Comparison of ENCODE assay signal across 8 mouse cellular contexts in genomic region chr9:55391909-55392658, GRCm38 (mm10).
DNase-seq lines count a peak whose midpoint lies in the region; ATAC-seq lines count a peak whose summit lies in the region.

No protein-coding gene starts in this region.

- peak; percentile 42 for DNase-seq in WW6 (ENCODE audit: low read depth, low spot score)
- DNase-seq in cerebellum, adult 8-10 months: peak; percentile 98
- peak; percentile 85 to 87 for DNase-seq in left cerebral cortex, adult 18-20 months (ENCODE audit: low spot score in 2 of 2)
- peak; percentile 87 for DNase-seq in mesoderm, embryonic 11.5 days (ENCODE audit: low read depth, low spot score)
- peak; percentile 87 for DNase-seq in right cerebral cortex, postnatal 4 days
- DNase-seq in yolk sac, embryonic 10.5 days (ENCODE audit: low spot score): peak; percentile 35

- WGBS in hindbrain, embryonic 16.5 days: 30% methylated on average over 17 of the region's 17 CpGs

- peak; percentile 73 for ATAC-seq in frontal cortex, adult (ENCODE audit: low TSS enrichment)
- ATAC-seq in hindbrain, embryonic 16.5 days: peak; percentile 71

- H3K4me3 ChIP-seq in hindbrain, embryonic 16.5 days (ENCODE audit: low read length): no peak overlapping the region

- no peak overlapping the region for H3K4me2 ChIP-seq in hindbrain, embryonic 16.5 days (ENCODE audit: low read length)

- H3K9me3 ChIP-seq in hindbrain, embryonic 16.5 days (ENCODE audit: control insufficient read depth, low read length): no peaks in the 10 kb centered on the region

- H3K36me3 ChIP-seq in hindbrain, embryonic 16.5 days (ENCODE audit: control insufficient read depth, insufficient read depth, low read length): no peaks in the 10 kb centered on the region

- no peaks in the 10 kb centered on the region for H3K4me1 ChIP-seq in hindbrain, embryonic 16.5 days (ENCODE audit: control insufficient read depth, insufficient read depth, low read depth, low read length)

- no peaks in the 10 kb centered on the region for H3K27me3 ChIP-seq in hindbrain, embryonic 16.5 days (replicated peaks; ENCODE audit: control insufficient read depth, insufficient read depth, low read length)

- no peak overlapping the region for H3K27ac ChIP-seq in hindbrain, embryonic 16.5 days (ENCODE audit: low read depth, low read length)

- no peak overlapping the region for H3K9ac ChIP-seq in hindbrain, embryonic 16.5 days (ENCODE audit: low read depth, low read length)

Comparison
In these comparisons a context has a peak if more than half of its experiments do, and no peak if none do; other contexts are left out.
1. DNase-seq: peak in every context shown above with its lines; median percentile 98 in cerebellum, adult 8-10 months; 87 in mesoderm, embryonic 11.5 days; 87 in right cerebral cortex, postnatal 4 days; 86 in left cerebral cortex, adult 18-20 months; 42 in WW6; 35 in yolk sac, embryonic 10.5 days.